Mouse (Mus musculus) kidney, adult 18-20 months (tissue): ENCODE measurements around the gene Crip3.
A peak's percentile ranks its signal among the peaks of the same experiment; 100 is the strongest.

Source experiments
- DNase-seq: peaks from one replicate; pipeline ENCODE4 v3.0.0; 2021

Gene Crip3

GRCm38 (mm10) chr17:46428761-46429414, at the start of gene Crip3:
Crip3 (plus strand) TSS chr17:46428926.
- no peak for DNase-seq

- peak; percentile 99 for DNase-seq
Measured at GRCm38 (mm10) chr17:46383294-46384060, 45.2 kb upstream of the Crip3 start, which contains the start of gene Zfp318. Zfp318 (plus strand) TSS chr17:46383731.

- peak; percentile 54 for DNase-seq
Measured at GRCm38 (mm10) chr17:46384061-46384801, 44.5 kb upstream of the Crip3 start.

- no peak for DNase-seq
Measured at GRCm38 (mm10) chr17:46388200-46388599, 40.5 kb upstream of the Crip3 start.

GRCm38 (mm10) chr17:46393012-46393411, 35.7 kb upstream of the Crip3 start:
- DNase-seq, result peak; percentile 48

- DNase-seq, result no peak
Measured at GRCm38 (mm10) chr17:46394631-46395030, 34.1 kb upstream of the Crip3 start.

- DNase-seq, result no peak
Measured at GRCm38 (mm10) chr17:46408478-46408877, 20.2 kb upstream of the Crip3 start.

- DNase-seq, result no peak
Measured at GRCm38 (mm10) chr17:46418628-46419027, 10.1 kb upstream of the Crip3 start.

GRCm38 (mm10) chr17:46419717-46420116, 9.0 kb upstream of the Crip3 start:
- DNase-seq, result no peak

- no peak for DNase-seq
Measured at GRCm38 (mm10) chr17:46426496-46426895, 2.2 kb upstream of the Crip3 start.

- DNase-seq, result peak; percentile 56
Measured at GRCm38 (mm10) chr17:46433627-46434026, 4.9 kb downstream of the Crip3 start.

- peak; percentile 57 for DNase-seq
Measured at GRCm38 (mm10) chr17:46436672-46437366, 8.1 kb downstream of the Crip3 start.

GRCm38 (mm10) chr17:46438298-46438873, 9.7 kb downstream of the Crip3 start, which contains the start of gene Slc22a7:
Slc22a7 (minus strand) TSS chr17:46438457.
- DNase-seq, result peak; percentile 45

GRCm38 (mm10) chr17:46439176-46439575, 10.4 kb downstream of the Crip3 start:
- no peak for DNase-seq

GRCm38 (mm10) chr17:46444839-46445579, 16.3 kb downstream of the Crip3 start:
- no peak for DNase-seq

- DNase-seq, result no peak
Measured at GRCm38 (mm10) chr17:46446264-46446663, 17.5 kb downstream of the Crip3 start.

- peak; percentile 52 for DNase-seq
Measured at GRCm38 (mm10) chr17:46452683-46453082, 24.0 kb downstream of the Crip3 start.

GRCm38 (mm10) chr17:46453302-46453948, 24.7 kb downstream of the Crip3 start:
- DNase-seq, result no peak

- no peak for DNase-seq
Measured at GRCm38 (mm10) chr17:46453970-46454411, 25.3 kb downstream of the Crip3 start.

GRCm38 (mm10) chr17:46454539-46454938, 25.8 kb downstream of the Crip3 start:
- DNase-seq, result no peak

- peak; percentile 55 for DNase-seq
Measured at GRCm38 (mm10) chr17:46455110-46455691, 26.5 kb downstream of the Crip3 start.
